Mouse (Mus musculus): ENCODE measurements at regions not wholly inside any gene's neighbourhood (a gene's known extent, or its start where the extent isn't known, plus 50 kb on each side); places are given as distances from the start of the nearest gene placed in this dataset.

DNA sequence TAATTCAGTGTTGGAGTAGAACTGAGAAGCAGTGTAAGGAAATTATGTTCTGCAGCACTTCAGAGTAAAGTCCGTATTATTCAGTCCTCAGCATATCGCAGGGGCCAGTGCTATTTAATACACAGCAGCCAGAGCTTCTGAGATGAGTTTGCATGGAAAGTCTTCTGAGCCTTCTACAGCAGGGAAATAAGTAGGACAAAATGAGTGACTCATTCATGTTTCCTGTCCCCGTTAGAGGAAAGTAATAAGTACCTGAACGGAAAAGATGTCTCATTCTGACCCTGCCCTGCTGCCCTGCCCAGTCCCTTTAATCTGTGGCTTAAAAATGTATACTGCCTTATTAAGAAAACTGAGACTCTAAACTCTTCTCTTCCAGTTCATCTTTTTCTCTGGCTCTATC, 940.1 kb upstream of the Gm7489 start:
- H3K79me2 ChIP-seq (ENCODE audit: control insufficient read depth, insufficient read depth, low read length, poor library complexity): no peaks in the 10 kb centered on the region
- no peak overlapping the region for H3K4me3 ChIP-seq (ENCODE audit: control insufficient read depth in 1 of 2, insufficient read depth in 1 of 2, low read depth in 2 of 2, low read length in 2 of 2)
- peaks cover 0 to 3% of the 10 kb centered on the region in 2 experiments; a peak in 2 of 4 replicates for H3K27me3 ChIP-seq (ENCODE audit: control insufficient read depth in 1 of 2, insufficient read depth in 2 of 2, low read length in 2 of 2)
- no peak for TF ChIP-seq USF1 (IDR thresholded peaks at IDR 0.05; ENCODE audit: low read depth, low read length)
- no peak for TF ChIP-seq CTCF (IDR thresholded peaks at IDR 0.05 in 2 of 3, conservative IDR thresholded peaks at IDR 0.05 in 1 of 3; ENCODE audit: control insufficient read depth in 1 of 3, insufficient read depth in 1 of 3, low read depth in 2 of 3, low read length in 3 of 3, poor library complexity in 1 of 3, severe bottlenecking in 1 of 3)
- no peak for TF ChIP-seq CHD2 (IDR thresholded peaks at IDR 0.05; ENCODE audit: low read length)
- no peak for TF ChIP-seq CHD1 (IDR thresholded peaks at IDR 0.05; ENCODE audit: low read depth, low read length)
- no peak for TF ChIP-seq RCOR1 (IDR thresholded peaks at IDR 0.05; ENCODE audit: low read depth, low read length)
- TF ChIP-seq MAX (IDR thresholded peaks at IDR 0.05; ENCODE audit: low read length): no peak
- no peak for TF ChIP-seq EP300 (IDR thresholded peaks at IDR 0.05; ENCODE audit: low read depth in 1 of 2, low read length in 2 of 2)
- TF ChIP-seq POLR2AphosphoS5 (IDR thresholded peaks at IDR 0.05; ENCODE audit: borderline replicate concordance, low read depth, low read length): no peak
- no peak for TF ChIP-seq ELF1 (IDR thresholded peaks at IDR 0.05; ENCODE audit: low read depth, low read length)
- no peak for TF ChIP-seq GATA1 (IDR thresholded peaks at IDR 0.05; ENCODE audit: low read depth, low read length)
- TF ChIP-seq HCFC1 (IDR thresholded peaks at IDR 0.05; ENCODE audit: low read depth, low read length): no peak
- TF ChIP-seq KAT2A (conservative IDR thresholded peaks at IDR 0.05; ENCODE audit: low read depth, low read length): no peak
- TF ChIP-seq RAD21 (IDR thresholded peaks at IDR 0.05; ENCODE audit: low read depth, low read length): no peak
- no peak for TF ChIP-seq POLR2AphosphoS2 (IDR thresholded peaks at IDR 0.05; ENCODE audit: low read length)
- no peak for TF ChIP-seq MXI1 (IDR thresholded peaks at IDR 0.05; ENCODE audit: low read depth, low read length)
- no peak for TF ChIP-seq UBTF (IDR thresholded peaks at IDR 0.05; ENCODE audit: borderline replicate concordance, insufficient read depth, low read depth, low read length)
- TF ChIP-seq TAL1 (IDR thresholded peaks at IDR 0.05; ENCODE audit: low read length): no peak
- TF ChIP-seq E2F4 (IDR thresholded peaks at IDR 0.05; ENCODE audit: borderline replicate concordance, low read depth, low read length): no peak
- no peak for TF ChIP-seq ZNF384 (IDR thresholded peaks at IDR 0.05; ENCODE audit: low read depth, low read length)
- H3K27ac ChIP-seq (ENCODE audit: control insufficient read depth, low read depth, low read length): no peak overlapping the region
- no peaks in the 10 kb centered on the region for H3K9me3 ChIP-seq (replicated peaks; ENCODE audit: insufficient read depth, low read length)
- no peak overlapping the region for H3K9ac ChIP-seq (ENCODE audit: control insufficient read depth, low read depth, low read length, poor library complexity, severe bottlenecking)
- DNase-seq (ENCODE audit: low read depth, low spot score): no peak
- no peaks in the 10 kb centered on the region for H3K4me1 ChIP-seq (ENCODE audit: control insufficient read depth in 1 of 2, insufficient read depth in 2 of 2, low read length in 2 of 2)
- no peaks in the 10 kb centered on the region for H3K36me3 ChIP-seq (ENCODE audit: control insufficient read depth in 1 of 2, insufficient read depth in 2 of 2, low read length in 2 of 2)

DNA sequence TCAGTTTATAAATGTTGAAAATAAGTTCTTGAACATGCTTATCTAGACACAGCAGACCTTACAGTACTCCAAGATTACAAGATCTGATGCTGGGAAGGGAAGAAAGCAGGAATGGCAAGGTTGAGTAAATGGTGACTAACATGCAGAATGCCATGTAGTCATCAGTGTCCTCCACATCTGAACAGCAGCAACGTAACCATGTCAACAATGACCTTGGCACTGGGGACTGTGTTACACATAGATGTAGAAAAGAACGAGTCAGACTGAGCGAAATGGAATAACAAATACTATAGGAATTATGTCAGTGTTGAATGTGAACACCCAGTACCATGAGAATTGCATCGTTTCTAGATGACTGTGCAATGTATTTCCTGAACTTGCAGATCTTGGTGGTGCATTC, 936.5 kb upstream of the Gm7489 start:
- Histone ChIP-seq H3K36me3 (ENCODE audit: control insufficient read depth in 1 of 2, insufficient read depth in 2 of 2, low read length in 2 of 2) (no peaks in the 10 kb centered on the region), H3K4me1 (ENCODE audit: control insufficient read depth in 1 of 2, insufficient read depth in 2 of 2, low read length in 2 of 2) (peaks cover 3 to 7% of the 10 kb centered on the region in 2 experiments), H3K9ac (ENCODE audit: control insufficient read depth, low read depth, low read length, poor library complexity, severe bottlenecking) (no peak overlapping the region), H3K27ac (ENCODE audit: control insufficient read depth, low read depth, low read length) (no peak overlapping the region), H3K4me3 (ENCODE audit: control insufficient read depth in 1 of 2, insufficient read depth in 1 of 2, low read depth in 2 of 2, low read length in 2 of 2) (no peak overlapping the region), H3K27me3 (ENCODE audit: control insufficient read depth in 1 of 2, insufficient read depth in 2 of 2, low read length in 2 of 2) (no peaks in the 10 kb centered on the region; a peak in 1 of 4 replicates), H3K79me2 (ENCODE audit: control insufficient read depth, insufficient read depth, low read length, poor library complexity) (no peaks in the 10 kb centered on the region), H3K9me3 (replicated peaks; ENCODE audit: insufficient read depth, low read length) (no peaks in the 10 kb centered on the region)
- no peak for DNase-seq (ENCODE audit: low read depth, low spot score)
- TF ChIP-seq BHLHE40 (IDR thresholded peaks at IDR 0.05; ENCODE audit: borderline replicate concordance, low read depth, low read length): no peak
- no peak for TF ChIP-seq POLR2AphosphoS2 (IDR thresholded peaks at IDR 0.05; ENCODE audit: low read length)

Measured in MEL (cell line).